Mouse (Mus musculus) kidney, postnatal 36 days (tissue): ENCODE measurements around the gene Arid1b.

Experiments used
- DNase-seq, 2 experiments: peaks; one replicate each; pipeline ENCODE4 v3.0.0; 2021 to 2022; ENCODE audit warnings: mixed read lengths in 2 of 2

Gene Arid1b

DNA sequence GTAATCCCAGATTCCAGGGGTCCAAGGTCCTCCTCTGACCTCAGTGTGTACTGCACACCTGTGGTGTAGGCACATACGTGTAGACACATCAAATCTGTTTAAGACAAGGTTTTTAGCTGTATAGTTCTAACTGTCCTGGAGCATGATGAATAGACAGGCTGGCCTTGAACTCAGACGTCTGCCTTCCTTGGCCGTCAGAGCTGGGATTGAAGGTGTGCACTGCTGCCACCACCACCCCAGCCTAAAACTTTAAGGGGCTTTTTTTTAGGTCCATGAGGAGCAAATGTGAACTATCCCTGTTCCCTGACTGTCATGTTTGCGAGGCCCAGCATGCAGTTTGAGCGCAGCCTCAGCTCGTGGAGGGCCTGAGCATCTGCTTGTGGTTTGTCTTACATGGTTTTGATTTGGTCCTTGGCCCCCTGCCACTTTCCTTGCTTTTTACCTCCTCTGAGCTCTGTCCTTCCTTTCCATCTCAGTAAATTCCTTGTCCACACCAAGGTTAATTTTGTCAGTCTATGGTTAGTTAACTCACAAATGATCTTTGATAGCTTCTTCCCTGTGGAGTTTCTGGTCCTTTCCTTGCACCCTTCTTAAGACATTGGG is 224.9 kb downstream of the Arid1b start:
- DNase-seq, result no peak

DNA sequence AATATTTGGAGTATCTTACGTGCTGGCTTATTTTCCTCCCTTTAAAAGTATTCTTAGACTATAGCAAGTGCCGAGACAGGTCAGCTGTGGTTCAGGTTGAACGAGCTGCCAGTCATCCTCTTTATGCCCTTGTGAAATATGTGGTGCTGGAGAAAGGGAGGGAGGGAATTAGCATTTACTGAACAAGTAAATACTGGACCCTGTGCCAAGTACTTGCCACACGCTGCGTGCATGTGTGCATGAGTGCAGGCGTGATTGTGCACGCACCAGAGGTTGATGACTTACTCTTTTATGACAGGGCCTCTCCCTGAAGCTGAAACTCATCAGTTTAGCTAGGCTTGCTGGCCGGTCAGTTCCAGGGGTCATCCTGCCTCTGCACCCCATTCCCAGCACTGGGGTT is 226.9 kb downstream of the Arid1b start:
- peak; percentile 33 to 58 for DNase-seq

DNA sequence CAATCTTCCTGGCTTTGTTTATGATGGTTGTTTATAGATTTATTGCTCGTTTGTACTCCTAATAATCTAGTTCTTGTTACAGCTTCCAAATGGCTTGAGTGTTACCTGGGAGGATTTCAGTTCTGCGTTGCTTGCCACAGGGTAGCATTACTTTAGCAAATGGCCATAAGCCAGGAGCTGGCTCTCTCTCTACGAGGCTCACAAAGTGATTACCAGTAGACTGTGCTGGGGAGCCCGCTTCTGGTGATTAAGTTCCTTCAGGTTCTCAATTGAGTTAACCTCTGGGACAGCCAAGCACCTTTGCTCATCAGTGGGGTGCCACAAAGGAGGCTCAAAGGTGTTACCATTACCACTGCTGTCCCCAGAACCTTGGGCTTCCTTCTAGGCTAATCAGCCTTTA is 227.4 kb downstream of the Arid1b start:
- no peak for DNase-seq

DNA sequence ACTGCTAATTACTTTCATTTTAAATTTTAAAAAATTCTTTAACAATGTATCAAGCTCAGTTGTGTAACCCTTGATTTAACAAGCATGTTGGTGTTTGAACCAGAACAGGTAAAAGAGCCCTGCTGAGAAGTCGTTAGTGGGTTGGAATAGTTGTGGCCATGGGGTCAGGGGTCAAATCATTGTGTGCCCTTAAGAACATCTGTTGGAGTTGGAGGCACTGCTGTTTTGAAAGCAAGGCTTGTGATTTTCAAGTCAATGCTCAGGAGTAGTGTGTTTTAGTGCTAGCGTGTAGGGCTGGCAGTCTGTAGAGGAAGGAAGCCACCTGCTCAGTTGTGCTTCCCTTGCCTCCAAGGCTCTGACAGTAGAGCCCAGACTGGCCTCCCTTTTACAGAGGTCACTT is 228.7 kb downstream of the Arid1b start:
- no peak for DNase-seq

DNA sequence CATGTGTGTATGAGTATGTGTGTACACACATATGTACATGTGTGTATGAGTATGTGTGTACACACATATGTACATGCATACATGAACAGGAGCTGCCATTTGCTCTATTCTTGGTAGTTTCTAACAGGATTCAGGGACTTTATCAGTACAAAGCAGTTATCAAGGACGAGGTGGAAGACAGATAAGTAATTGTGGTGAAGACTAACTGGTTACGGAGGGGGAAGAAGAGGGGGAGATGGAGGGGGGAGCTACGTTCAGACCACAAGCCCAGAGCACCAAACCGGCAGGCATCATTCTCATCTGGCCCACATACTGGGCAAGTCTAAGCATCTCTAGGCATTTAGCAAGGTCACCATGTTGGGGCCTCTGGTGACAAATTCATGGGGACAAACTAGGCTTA is 230.8 kb downstream of the Arid1b start:
- no peak for DNase-seq

DNA sequence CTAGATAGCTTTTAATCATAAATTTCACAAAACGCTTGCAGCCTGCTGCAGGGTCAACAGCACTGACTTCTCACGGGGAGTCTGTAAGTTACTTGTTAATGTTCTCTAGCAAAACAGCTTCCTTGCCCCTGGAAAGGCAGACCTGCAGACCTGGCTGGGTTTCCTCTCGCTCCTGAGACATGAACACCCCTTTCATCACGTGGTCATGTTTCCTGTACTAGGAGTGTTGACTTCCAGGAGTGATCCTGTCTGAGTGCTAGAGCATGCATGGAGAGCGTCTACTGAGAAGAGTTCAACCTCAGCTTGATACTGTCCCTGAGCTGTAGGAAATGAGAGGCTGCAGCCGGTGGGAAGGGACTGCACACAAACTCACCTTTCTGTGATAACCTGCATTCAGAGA is 233.0 kb downstream of the Arid1b start:
- DNase-seq, result peak; percentile 58 to 77

DNA sequence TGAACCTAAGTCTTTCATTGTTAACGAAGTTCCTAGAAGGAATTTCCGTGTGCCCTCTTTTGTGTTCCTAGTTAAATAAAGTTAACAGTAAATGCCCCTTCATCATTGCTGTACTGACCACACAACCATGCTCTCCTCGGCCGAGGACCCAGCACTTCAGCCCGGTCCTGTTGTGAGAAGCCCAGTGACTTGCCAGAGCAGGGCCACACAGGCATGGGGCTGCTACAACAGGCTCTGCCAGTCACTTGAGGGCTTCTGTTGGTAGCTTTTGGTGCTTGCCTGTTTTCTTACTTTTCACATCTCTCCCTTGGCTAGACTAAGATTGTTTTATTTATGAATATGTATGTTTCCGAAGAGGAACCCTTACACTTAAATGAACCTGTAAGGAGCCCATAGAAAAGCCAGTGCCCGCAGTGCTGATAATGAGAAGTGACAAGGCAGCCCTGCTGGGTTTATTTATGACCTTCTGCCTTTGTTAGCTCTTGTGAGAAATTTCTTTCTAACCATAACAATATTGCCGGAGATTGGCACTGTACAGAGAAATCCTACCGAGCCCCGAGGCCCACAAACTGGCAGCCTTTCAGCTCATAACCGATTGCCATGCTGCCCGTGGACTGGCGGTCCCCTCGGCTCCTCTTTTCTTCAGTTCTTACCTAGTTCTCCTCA is 234.0 kb downstream of the Arid1b start:
- no peak for DNase-seq

DNA sequence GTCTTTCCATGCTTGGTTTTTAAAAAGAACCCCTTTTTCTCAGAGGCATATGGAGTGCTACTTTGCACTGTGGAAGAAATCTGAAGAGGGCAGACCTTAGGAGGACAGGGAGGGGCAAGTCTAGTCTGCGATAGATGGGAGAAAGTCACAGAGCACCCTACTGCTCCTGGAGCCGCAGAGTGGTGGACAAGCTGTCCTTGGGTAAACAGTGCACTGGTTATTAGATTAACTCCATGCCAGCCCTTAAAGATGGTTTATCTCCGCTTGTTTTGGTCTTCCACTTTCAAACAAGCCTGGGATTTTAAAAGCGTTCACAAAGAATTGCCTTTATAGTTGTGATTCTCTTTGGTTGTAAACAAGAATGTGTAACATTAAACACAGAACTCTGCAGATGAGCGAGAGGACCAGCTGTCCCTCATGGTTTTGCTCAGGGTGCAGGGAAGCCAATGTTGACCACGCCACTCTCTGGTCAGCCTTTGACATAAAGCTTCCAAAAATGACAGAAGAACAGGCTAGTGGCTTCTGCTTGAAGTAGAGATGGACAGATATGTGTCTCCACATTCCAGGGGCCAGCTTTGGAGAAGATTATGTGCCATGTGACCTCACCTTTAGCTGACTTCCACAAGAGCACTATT is 234.6 kb downstream of the Arid1b start:
- DNase-seq, result no peak

DNA sequence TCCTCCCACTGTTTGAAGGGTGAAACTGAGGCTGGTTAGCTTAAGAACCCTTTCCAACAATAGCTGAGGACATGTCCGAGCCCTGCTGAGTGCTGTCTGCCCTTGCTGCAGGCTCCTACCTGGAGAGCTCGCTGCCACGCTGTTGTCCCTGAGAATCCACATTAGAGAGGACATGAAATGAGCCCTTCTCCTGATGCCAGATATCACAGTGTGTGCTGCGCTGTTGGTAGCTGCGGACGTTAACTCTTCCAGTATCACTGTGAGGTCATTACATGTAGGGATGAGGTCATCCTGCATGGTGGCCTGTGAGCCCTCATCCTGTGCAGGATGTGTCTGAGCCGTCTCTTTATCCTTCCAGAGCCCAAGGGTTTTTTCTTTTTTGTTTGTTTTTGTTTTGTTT is 235.9 kb downstream of the Arid1b start:
- DNase-seq, result no peak

DNA sequence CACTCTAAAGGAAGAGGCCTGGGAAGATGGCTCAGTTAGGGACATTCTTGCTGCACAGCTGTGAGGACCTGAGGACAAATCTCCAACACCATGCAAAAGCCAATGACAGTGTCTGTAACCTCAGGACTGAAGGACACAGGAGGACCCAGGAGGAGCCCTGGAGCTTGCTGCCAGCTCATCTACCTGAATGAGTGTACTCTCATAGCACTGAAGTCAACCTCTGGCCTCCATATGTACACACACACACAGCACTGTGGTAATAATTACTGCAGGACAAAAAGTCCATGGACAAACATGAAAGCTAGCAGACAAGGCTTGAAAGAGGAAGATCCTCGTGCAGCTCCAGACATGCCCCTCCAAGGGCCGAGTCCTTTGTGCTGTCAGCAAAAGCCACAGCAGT is 238.0 kb downstream of the Arid1b start:
- DNase-seq, result no peak

DNA sequence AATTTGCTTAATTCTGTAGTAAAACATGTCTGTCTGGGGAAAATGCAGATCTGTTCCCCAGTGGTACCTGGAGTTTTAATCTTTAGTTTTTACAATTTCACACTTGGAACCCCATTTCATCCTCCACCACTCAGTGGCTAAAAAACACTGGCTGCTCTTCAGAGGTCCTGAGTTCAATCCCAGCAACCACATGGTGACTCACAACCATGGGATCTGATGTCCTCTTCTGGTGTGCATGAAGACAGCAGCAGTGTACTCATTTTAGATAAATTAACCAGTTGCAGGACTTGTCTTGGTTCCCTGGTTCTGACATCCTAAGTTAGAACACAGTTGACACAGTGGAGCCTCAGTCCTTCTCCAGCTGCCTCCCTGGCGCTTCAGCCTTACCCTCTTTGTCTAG is 239.9 kb downstream of the Arid1b start:
- no peak for DNase-seq

DNA sequence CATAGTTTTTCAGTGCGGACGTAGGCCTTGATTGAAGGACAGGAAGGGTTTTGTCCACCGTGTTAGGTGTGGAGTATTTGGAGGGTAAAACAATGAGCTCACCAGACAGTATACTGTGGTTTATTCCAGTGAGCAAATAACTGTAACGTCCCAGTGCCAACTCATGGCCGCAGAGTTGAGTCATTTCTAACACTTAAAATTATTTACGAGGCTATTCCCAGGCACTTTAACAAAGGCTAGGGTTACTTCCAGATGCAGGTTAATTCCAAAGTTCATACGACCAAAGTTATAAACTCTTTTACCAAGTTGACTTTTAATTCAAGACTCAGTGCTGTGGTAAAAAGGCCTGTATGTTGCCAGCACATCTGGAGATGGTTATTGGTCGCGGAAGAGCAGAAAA is 240.9 kb downstream of the Arid1b start:
- no peak for DNase-seq

DNA sequence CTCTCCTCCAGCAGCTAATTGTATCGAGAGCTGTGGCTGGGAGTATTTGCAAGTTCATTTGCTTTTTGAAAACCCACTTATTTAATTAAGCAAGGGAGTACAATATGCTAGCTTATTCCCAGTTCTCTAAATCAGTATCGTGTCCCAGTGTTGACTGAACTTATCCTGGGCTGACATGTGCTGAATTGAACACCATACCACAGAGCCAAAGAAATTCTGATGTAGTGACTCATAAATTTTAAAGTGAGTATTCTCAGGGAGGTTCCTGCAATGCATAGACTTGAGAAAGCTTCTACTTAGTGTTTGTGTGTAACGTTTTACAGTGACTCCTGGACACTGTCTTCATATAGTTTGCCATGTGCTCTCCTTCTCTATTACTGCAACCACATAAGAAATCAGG is 243.6 kb downstream of the Arid1b start:
- DNase-seq, result no peak

DNA sequence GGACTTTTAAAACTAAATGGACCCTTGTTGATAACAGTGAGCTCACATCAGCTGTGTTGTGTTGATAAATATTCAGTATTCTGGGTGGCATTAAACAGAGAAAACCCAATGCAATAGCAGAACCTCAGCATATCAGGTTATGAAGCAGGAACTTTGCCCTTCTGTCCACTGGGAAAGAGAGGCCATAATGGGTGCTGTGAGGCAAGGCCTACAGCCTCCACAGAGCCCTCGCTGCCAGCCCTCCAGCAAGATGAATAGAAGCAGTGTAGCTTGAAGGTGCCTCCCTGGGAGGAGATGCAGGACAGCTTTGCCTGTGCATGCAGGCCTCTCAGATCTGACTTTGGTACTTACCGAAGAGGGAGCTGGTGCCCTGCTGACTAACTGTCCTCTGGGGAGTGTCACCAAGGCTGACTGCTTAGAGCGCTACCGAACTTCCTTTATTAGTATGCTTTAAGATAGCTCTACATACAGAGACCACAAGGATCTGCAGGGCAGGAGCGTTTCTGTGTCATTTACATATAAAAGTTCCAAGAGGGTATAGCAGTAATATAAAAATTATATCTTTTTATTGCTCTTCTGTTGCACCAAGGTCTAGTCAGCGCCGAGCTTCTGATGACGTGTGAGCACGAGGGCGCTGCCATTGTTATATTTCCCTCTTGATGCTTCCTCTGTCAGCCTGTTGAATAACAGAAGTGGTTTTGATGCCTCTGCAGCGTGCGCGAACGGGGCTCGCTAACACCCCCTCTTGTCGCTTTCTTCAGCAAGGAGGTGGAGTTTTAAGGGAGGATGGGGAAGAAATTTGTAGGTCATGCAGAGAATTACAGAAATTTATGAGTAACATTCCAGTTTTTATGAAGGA is 244.5 kb downstream of the Arid1b start:
- no peak for DNase-seq

DNA sequence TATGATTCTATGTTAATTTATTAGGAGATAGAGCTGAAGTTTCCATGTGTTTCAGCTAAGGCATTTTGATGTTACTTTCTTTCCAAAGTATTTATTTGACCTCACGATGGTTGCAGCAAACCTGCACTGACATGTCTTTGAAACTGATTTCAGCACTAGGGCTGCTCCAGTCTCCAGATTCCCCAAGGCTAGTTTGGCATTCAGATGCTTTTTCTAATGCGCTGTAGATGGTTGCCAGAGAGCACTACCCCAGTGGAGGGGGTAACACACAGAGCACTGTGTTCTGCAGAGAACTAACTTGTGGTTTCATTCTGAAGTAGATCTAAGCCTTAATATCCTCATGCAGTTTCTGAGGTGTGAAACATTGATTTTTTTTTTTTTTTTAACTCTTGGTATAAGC is 250.4 kb downstream of the Arid1b start:
- no peak for DNase-seq

DNA sequence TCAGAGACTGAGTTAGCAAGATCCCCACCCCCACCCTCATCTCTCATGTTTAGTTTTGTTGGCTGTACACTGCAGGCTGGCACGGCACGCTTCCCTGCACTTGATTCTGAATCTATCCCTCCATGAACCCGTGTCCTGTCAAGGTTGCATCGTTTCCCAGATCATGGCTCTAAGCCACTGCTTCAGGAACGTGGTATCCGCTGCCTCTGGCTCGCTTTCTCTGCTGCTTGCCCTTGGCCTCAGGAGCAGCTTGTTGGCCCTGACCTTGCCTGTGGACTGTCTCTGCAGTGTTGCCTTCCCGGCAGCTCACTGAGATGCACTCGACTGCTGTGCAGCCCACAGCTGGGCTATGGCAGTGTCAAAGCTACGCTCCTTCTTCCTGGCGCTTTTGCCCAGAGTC is 252.6 kb downstream of the Arid1b start:
- peak; percentile 58 to 70 for DNase-seq

DNA sequence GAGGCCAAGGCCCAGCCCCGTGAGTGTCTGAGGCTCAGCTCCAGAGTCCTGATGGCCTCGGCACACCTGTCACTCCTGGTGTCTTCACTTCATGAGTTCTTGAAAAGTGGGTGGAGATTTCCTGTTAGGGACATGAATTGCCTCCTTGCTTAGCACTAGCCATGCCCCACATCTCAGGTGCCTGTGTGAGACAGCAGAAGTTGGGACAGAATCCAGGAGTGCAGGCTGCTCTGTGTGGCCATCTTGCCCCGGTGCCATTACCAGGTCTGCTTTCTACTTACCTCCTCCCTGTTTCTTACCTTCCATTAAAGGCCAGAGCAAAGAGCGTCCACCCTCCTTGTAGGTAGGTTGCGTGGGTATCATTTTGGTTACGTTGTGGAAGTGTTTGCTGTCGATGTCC is 253.1 kb downstream of the Arid1b start:
- no peak for DNase-seq

DNA sequence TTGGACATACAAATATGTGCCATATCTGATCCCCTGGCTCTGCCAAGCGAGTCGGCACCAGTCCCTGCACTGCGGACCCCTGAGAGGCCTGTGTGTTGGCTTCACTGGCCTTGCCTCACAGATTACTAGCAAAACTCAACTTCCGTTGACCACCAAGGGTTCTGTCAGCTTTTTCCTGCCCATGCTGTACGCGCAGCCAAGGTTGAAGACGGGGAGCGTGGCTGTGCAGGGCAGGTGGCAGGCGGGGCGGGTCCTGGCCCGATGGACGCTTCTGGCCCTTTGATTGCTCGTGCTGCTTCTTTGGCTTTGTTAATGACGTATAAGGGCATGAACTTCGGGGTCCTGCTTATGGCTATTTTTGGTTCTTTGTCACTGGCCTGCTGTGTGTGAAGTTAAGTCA is 253.6 kb downstream of the Arid1b start:
- DNase-seq, result no peak

DNA sequence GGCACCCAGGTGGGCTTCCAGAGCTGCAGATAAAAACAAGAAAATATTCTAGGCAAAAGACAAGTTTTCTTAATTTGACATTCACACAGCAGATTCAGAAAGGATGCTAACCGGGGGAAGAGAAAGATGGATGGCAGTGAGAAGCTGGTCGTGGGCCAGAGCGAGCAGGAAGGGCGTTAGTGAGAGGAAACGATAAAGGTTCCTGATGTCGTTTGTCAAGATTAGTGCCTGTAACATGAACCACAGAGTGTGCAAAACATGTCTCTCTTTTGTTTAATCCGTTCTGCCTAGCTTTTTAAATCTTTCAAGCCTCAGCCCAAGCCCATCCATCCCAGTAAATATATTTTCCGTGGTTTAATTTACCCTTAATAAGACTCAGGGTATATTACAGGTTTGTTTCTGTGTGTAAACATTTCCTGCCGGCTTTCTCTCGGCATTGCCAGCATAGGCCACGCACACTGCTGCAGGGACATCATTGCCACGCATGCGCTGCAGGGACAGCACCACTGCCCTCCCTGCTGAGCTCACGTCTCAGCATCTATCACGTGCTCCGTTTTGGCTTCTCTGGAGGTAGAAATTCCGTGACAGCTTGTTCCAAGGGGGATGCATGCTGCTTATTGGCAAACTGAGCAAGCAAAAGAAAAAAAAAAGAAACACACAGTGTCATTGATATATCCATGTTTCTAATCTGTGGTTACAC is 255.0 kb downstream of the Arid1b start:
- peak; percentile 45 to 63 for DNase-seq

DNA sequence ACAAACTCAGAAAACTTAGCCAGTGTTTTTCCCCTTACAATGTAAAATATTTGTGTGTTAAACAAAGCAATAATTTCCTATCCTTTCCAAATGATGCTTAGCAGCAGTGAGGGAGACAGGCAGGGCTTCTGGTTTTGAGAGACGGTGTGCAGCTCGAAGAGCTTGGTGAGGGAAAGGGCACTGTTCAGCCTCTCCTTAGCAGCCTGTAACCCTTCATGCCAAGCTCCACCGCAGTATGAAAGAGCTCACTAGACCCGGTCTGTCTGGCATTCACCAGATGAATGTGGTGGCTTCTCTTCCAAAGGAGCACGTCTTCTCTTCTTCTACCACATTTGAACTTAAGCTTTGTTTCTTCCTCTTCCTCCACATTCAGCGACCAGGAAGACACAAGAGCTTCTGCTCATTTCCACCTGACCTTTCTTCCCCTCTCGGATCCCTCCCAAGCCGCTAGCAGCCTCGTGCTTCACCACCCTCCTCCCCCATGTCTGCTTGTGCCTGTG is 255.6 kb downstream of the Arid1b start:
- DNase-seq, result no peak

DNA sequence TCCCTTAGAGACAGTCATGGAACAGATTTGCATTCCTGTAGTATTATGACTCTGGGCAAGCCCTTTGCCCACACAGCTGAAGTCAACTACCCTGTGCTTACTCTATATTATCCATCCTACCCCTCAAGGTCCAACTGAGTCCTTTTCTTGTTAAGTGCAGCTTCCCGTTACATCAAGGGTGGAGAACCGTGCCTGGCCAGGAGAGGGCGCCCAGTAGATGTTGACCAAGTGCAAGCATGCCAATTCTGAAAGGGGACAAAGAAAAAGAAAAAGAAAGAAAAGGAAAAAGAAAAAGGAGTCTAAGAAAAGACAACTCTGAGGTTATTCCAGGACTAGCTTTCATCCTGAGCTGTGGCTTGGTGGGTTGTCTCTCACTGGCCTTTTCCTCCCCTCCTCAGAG is 258.3 kb downstream of the Arid1b start:
- peak; percentile 70 to 90 for DNase-seq

DNA sequence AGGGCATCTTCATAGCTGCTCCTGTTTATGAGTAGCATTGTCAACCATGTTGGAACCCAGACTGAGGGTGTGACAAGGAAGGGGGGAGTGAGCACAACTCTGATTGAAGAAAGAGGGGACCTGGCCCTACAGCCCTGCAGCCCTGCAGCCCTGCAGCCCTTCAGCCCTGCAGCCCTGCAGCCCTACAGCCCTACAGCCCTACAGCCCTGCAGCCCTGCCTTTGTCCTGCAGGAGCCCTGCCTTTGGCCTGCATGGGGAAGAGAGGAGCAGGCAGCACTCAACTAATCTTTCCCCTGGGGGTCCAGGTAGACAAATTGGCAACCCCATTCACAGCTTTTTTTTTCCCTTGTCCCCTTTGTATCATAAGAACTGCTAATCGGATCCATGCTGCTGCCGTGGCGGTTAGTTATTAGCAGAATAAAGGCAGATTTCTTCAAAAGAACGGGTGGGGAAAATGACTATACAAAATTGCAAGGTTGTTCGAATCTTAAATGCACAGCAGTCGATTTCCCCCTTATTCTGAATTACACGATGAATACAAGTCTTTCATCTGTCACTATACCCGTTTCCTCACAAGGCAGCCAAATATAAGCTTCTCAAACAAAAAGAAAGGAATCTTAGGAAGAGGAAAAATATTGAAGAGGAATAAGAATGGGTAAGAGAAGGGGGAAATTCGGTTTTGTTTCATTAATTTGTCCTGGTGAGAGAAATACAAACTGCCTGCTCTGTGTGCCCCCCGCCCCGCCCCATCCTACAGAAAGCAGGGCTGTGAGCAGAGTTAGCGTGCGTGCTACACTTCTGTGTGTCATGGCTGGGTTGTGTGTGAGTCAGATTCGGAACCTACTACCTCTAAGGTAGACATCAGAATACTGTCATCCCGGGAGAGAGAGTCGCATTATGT is 260.8 kb downstream of the Arid1b start:
- DNase-seq, result no peak
